Mouse (Mus musculus) stomach, postnatal 0 days (tissue): ENCODE measurements around the gene Ocln. TPM values are rescaled to one million over a fixed set of nuclear protein-coding genes. Genes with fewer than 3 reads are reported as not detected.
"Not testable (repeated sequence)": the region's sequence is repeated elsewhere in the genome, so short reads cannot be mapped to it uniquely, and the experiment has no call there.

Source experiments
- ATAC-seq: fragments of 200-750 bp; cut with Nextera tagmentation; 2 replicates; pipeline ENCODE4 v1.8.0; 2017; ENCODE audit not compliant: low FRiP score, low TSS enrichment
- DNase-seq: peaks from one replicate; pipeline ENCODE4 v3.0.0-alpha.2; 2016; ENCODE audit warnings: low spot score
- H3K27ac ChIP-seq: fragments of 300-500 bp; sonication (generic); replicated peaks from 2 replicates; pipeline ENCODE4 v1.5.1; 2014; ENCODE audit warnings: mild to moderate bottlenecking, control low read depth
- H3K27me3 ChIP-seq: fragments of 300-500 bp; sonication (generic); 2 replicates; pipeline ENCODE4 v1.6.1; 2014; ENCODE audit warnings: low read length; ENCODE audit not compliant: control insufficient read depth, insufficient read depth
- H3K36me3 ChIP-seq: fragments of 300-500 bp; sonication (generic); 2 replicates; pipeline ENCODE4 v1.6.1; 2014; ENCODE audit warnings: low read length, mixed read lengths; ENCODE audit not compliant: control insufficient read depth, insufficient read depth
- H3K4me1 ChIP-seq: fragments of 300-500 bp; sonication (generic); replicated peaks from 2 replicates; pipeline ENCODE4 v1.6.1; 2014; ENCODE audit warnings: antibody characterized with exemption; ENCODE audit not compliant: control insufficient read depth, insufficient read depth
- H3K4me2 ChIP-seq: fragments of 300-500 bp; sonication (generic); replicated peaks from 2 replicates; pipeline ENCODE4 v1.6.1; 2014; ENCODE audit warnings: low read depth, mild to moderate bottlenecking, control low read depth, moderate library complexity
- H3K4me3 ChIP-seq: fragments of 300-500 bp; sonication (generic); 2 replicates; pipeline ENCODE4 v1.5.1; 2014; ENCODE audit warnings: low read depth, low read length, control low read depth
- H3K9ac ChIP-seq: fragments of 300-500 bp; sonication (generic); 2 replicates; pipeline ENCODE4 v1.6.1; 2014; ENCODE audit warnings: mild to moderate bottlenecking, low read length, control low read depth, mixed read lengths
- H3K9me3 ChIP-seq: fragments of 300-500 bp; sonication (generic); 2 replicates; pipeline ENCODE4 v1.6.1; 2016; ENCODE audit warnings: low read length; ENCODE audit not compliant: control insufficient read depth
- CTCF ChIP-seq: IDR thresholded peaks from 2 replicates; pipeline ENCODE4 v1.5.1; 2016; ENCODE audit warnings: antibody characterized with exemption, low read depth, mild to moderate bottlenecking, moderate library complexity
- EP300 ChIP-seq: optimal IDR thresholded peaks from 2 replicates; pipeline ENCODE3; 2016; ENCODE audit warnings: antibody characterized with exemption
- WGBS: fragments of 180-500 bp; shearing (Covaris S2); extraction: QIAGEN DNeasy Blood & Tissue Kit; methylation state at CpG from one replicate; pipeline ENCODE4 v1.1.7; 2014; 5-methylcytosine and 5-hydroxymethylcytosine counted together
- polyA plus RNA-seq: library from polyadenylated mRNA; unstranded; fragments of >200 nt; fragmentation: Nextera tagmentation; extraction: Ambion mirVana; gene quantifications from 2 replicates; pipeline ENCODE4 v1.2.1, GENCODE M21; 2015

The Ocln gene
- polyA plus RNA-seq, 1 experiment from 2014 or later: 66.0 TPM

GRCm38 (mm10) chr13:100512792-100513191 is 39.7 kb downstream of the Ocln start:
- no peak for ATAC-seq
- no peak overlapping the region for H3K4me3 ChIP-seq
- no peaks in the 10 kb centered on the region for H3K36me3 ChIP-seq
- H3K9me3 ChIP-seq: no peaks in the 10 kb centered on the region
- H3K4me1 ChIP-seq: no peaks in the 10 kb centered on the region
- no peak overlapping the region for H3K4me2 ChIP-seq
- H3K27ac ChIP-seq: no peak overlapping the region
- WGBS: 84% methylated on average over 2 of the region's 2 CpGs
- H3K9ac ChIP-seq: no peak overlapping the region
- H3K27me3 ChIP-seq: no peaks in the 10 kb centered on the region
- no peak for DNase-seq
- TF ChIP-seq EP300 (no peak), CTCF (no peak)

- 56% methylated on average over 4 of the region's 4 CpGs for WGBS
- DNase-seq (no peak), ATAC-seq (no peak)
- no peak for TF ChIP-seq CTCF
- no peak for TF ChIP-seq EP300
- Histone ChIP-seq H3K27ac (no peak overlapping the region), H3K27me3 (no peaks in the 10 kb centered on the region), H3K9ac (no peak overlapping the region), H3K36me3 (no peaks in the 10 kb centered on the region), H3K4me2 (no peak overlapping the region), H3K4me3 (no peak overlapping the region), H3K9me3 (no peaks in the 10 kb centered on the region), H3K4me1 (no peaks in the 10 kb centered on the region)
Measured at GRCm38 (mm10) chr13:100511860-100512364, 40.6 kb downstream of the Ocln start.

GRCm38 (mm10) chr13:100511146-100511859 is 41.2 kb downstream of the Ocln start:
- ATAC-seq (no peak), DNase-seq (no peak)
- H3K4me3 ChIP-seq: no peak overlapping the region
- no peaks in the 10 kb centered on the region for H3K36me3 ChIP-seq
- WGBS: 67% methylated on average over 7 of the region's 7 CpGs
- TF ChIP-seq EP300 (no peak), CTCF (no peak)
- H3K4me2 ChIP-seq: no peak overlapping the region
- H3K9me3 ChIP-seq: no peaks in the 10 kb centered on the region
- H3K27ac ChIP-seq: no peak overlapping the region
- no peaks in the 10 kb centered on the region for H3K27me3 ChIP-seq
- H3K9ac ChIP-seq: no peak overlapping the region
- no peaks in the 10 kb centered on the region for H3K4me1 ChIP-seq

- not testable (repeated sequence) for H3K27me3 ChIP-seq, DNase-seq, H3K4me3 ChIP-seq, ATAC-seq, H3K27ac ChIP-seq, H3K4me1 ChIP-seq, H3K36me3 ChIP-seq, H3K9ac ChIP-seq, H3K9me3 ChIP-seq, H3K4me2 ChIP-seq
Measured at GRCm38 (mm10) chr13:100499625-100500024, 52.9 kb downstream of the Ocln start.

GRCm38 (mm10) chr13:100495337-100495736 is 57.2 kb downstream of the Ocln start:
- Histone ChIP-seq H3K9ac (no peak overlapping the region), H3K27me3 (no peaks in the 10 kb centered on the region), H3K4me1 (no peaks in the 10 kb centered on the region), H3K27ac (no peak overlapping the region), H3K4me2 (no peak overlapping the region), H3K4me3 (no peak overlapping the region), H3K36me3 (no peaks in the 10 kb centered on the region), H3K9me3 (no peaks in the 10 kb centered on the region)
- TF ChIP-seq EP300 (no peak), CTCF (no peak)
- DNase-seq: no peak
- WGBS: 61% methylated on average over 4 of the region's 4 CpGs
- ATAC-seq: peak; percentile 15; the same call in 1 of the 2 replicates

GRCm38 (mm10) chr13:100494370-100494769 is 58.1 kb downstream of the Ocln start:
- 64% methylated on average over 8 of the region's 8 CpGs for WGBS
- H3K9ac ChIP-seq, H3K4me2 ChIP-seq, H3K4me1 ChIP-seq, H3K9me3 ChIP-seq, H3K4me3 ChIP-seq, H3K36me3 ChIP-seq, ATAC-seq, H3K27ac ChIP-seq, H3K27me3 ChIP-seq: not testable (repeated sequence)
- DNase-seq: peak; percentile 38
- peak; percentile 55 for TF ChIP-seq CTCF
